Mouse (Mus musculus) spleen, adult 10 weeks (tissue): ENCODE results near the gene Hebp2. TPM values are rescaled to one million over a fixed set of nuclear protein-coding genes. Genes with fewer than 3 reads are reported as not detected.

ENCODE experiments used
- polyA plus RNA-seq: library from polyadenylated mRNA; stranded (reverse); fragments of 350-450 nt; fragmentation: Illumina TruSeq; extraction: RNeasy Lipid Tissue Mini Kit (QIAGEN cat#74804); gene quantifications from one replicate; pipeline ENCODE4 v1.2.3, GENCODE M21; 2015; ENCODE audit warnings: low replicate concordance; ENCODE audit not compliant: insufficient read depth

Hebp2 gene
- 0.35 TPM for polyA plus RNA-seq

DNA sequence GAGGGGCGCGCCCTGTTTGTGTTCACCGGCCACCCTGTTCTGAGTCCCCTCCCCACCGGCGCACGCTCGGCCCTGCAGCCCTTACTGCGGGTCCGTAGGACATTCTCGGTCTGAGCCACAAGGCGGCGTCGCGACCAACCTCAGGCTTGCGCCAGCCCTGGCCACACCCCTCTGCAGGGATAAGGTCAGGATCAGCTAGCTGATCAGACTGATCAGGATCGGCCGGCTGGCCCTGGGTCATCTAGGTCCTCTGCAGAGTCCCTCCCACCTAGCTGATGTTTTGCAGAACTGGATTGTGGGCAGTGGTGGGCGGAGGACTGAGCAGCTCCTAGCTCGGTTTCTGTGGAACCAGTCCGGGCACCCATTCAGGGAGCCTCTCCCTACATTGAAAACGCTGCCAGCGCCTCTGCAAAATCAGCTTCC lies at the start of gene Hebp2:
Gene Hebp2 (minus strand): TSS at position 264 of the 423 bp plus-strand sequence.

Other genes with a start within 250 kb of the Hebp2 start
- gene Nhsl1, start 227.1 kb downstream of the Hebp2 start, polyA plus RNA-seq: 1.7 TPM
- 0.10 TPM for gene Arfgef3, start 197.9 kb upstream of the Hebp2 start, polyA plus RNA-seq
- gene Gm4922, start 240.7 kb upstream of the Hebp2 start, polyA plus RNA-seq: not detected